Mouse (Mus musculus) lung, adult 2 months (tissue): ENCODE results near the gene Kiz.

ENCODE experiments used
- CTCF ChIP-seq: fragments of 200-500 bp; IDR thresholded peaks from 2 replicates; pipeline ENCODE4 v1.5.1; 2011; ENCODE audit warnings: mild to moderate bottlenecking, low read length, control low read depth; ENCODE audit not compliant: insufficient read depth
- POLR2A ChIP-seq: fragments of 200-500 bp; IDR thresholded peaks from 2 replicates; pipeline ENCODE4 v1.6.1; 2011; ENCODE audit warnings: low read depth, mild to moderate bottlenecking, control low read depth, low read length, borderline replicate concordance; ENCODE audit errors: extremely low read depth

DNA sequence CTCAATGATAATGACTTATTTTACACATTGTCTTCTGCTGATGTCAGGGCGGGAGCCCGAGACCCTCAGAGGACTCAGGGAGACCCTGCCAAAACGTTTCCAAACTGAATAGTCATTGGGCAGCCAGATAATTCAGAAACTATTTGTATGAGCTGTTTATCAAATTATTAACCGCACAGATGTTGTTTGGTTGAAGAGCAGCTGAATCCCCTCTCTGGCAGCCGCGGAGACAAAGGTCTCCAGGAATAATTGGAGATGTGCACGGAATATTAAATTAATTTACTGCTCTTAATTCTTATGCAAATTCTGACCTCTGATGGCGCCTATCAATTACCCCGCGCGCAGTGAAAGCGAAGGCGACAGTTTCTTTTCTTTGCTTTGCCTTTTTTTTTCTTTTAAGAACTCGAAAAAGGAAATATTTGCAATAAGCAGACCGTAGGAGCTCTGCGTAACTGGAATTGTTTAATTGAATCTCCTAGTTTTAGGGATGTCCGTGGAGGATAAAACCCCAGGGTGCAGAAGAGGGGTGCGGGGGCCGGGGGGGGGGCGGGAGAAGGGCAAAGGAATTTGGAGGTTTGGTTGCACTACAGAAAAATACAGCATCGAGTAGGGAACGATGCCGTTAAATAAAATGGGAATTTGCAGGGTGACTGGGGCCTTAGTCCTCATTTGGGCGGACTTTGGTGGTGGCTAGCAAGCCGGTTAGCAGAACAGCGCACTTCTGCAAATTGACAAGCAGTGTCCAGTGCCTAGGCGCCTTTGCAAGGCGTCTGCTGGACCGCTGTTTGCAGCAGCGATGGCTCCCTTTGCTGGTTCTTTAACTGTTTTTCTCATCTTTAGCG, 22.2 kb upstream of the Kiz start:
- TF ChIP-seq CTCF (no peak), POLR2A (no peak)
